Mouse (Mus musculus) heart, postnatal 0 days (tissue): Measurements from ENCODE around the gene Rnase10.

ENCODE experiments used
- CTCF ChIP-seq: IDR thresholded peaks from 2 replicates; pipeline ENCODE4 v1.5.1; 2016; ENCODE audit warnings: antibody characterized with exemption, control low read depth, low read depth
- EP300 ChIP-seq: IDR thresholded peaks from 2 replicates; pipeline ENCODE4 v1.6.1; 2016; ENCODE audit warnings: antibody characterized with exemption, low read depth

GRCm38 (mm10) chr14:50981837-50982236 is 25.7 kb upstream of the Rnase10 start:
- no peak for TF ChIP-seq CTCF
- no peak for TF ChIP-seq EP300
